Mouse (Mus musculus) adrenal gland (tissue): ENCODE data around the gene Tiprl.

Experiments
- intact Hi-C: fragments of 180-260 bp; cut with DNase I; formaldehyde crosslinking; loops from one replicate; pipeline ENCODE4 v1.15.1; 2025
- long read RNA-seq, 2 experiments: library from polyadenylated mRNA; unstranded; transcript quantifications; one replicate each; pipeline ENCODE4 v2.0.0; 2020; ENCODE audit warnings: borderline replicate concordance in 1 of 2; ENCODE audit not compliant: insufficient replicate concordance in 1 of 2

Gene Tiprl
- long read RNA-seq, experiment 1, full-length matches to known transcripts: 47 of 52 reads
- long read RNA-seq, experiment 1, partial matches to known transcripts: 0 of 52 reads
- long read RNA-seq, experiment 1, other reads (novel, unspliced or antisense): 5 of 52 reads
- long read RNA-seq, experiment 2, full-length matches to known transcripts: 55 of 61 reads
- long read RNA-seq, experiment 2, partial matches to known transcripts: 0 of 61 reads
- long read RNA-seq, experiment 2, other reads (novel, unspliced or antisense): 6 of 61 reads

DNA sequence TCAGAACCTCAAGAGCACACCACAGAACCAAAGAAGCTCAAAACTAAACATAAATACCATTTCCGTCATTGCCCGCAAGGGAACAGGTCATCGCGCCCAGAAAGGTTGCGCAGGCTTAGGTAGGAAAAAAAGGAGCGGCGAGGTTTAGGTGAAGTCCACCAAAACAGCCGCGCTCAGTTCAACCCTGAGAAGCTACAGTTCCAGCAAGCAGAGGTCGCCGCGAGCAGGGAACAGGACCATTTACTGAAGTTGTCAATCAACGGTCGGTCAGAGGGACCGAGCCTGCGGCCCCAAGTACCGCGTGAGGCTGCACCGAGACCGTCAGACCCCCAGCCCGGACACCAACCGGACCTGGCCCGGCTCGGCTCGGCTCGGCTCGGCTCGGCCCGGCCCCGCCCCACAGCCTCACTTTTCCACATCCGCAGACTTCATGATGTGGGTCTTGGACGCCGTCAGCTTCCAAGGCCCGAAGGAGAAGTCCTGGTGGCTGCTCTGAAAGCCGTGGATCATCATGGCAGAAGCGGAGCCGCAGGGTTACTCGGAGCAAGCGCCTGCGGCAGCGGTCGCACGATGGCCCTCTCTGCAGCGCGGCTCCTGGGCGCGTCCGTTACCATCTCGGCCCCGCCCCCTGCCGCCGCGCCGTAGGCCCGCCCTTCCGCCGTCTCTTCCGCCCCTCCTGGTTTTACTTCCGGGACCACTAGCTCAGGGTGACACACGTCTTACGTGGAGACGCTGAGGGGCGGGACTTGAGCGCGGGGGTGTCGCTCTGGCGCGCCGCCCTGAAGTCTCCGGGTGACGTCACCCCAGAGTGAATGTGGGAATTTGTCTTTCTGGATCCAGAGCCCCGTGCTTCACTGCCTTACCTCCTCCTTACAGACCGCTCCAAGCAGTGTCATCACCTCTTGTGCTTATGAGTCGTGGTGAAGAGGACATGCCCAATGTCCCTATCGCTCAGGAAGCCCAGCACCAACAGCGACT lies at the start of gene Tiprl:
Gene Tiprl, minus strand, starts transcription at position 676 of the 978 bp plus-strand sequence.
- intact Hi-C loops: loop anchor here (2.0 kb wide), 1 partner anchor 42 kb away; the partner anchor contains the start of gene Sft2d2

DNA sequence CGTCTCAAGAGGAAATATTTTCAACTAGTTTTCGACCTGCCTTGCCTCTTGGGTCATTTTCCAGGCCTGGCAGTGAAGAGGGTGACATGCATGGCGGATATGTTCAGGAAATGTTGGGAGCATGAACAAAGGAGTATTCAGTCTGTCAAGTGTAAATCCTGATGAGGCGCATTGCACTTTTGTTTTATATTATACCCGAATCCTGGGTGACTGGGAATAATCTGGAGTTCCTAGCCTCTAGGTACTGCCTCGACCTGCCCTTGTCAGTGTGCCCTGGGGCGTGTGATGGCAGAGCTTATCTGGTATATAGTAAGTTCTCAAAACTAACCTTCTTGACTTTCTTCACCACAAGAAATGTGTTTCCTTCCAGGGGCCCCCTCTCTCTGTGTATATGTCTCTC lies 47.3 kb upstream of the Tiprl start:
- intact Hi-C loops: no loop called here

DNA sequence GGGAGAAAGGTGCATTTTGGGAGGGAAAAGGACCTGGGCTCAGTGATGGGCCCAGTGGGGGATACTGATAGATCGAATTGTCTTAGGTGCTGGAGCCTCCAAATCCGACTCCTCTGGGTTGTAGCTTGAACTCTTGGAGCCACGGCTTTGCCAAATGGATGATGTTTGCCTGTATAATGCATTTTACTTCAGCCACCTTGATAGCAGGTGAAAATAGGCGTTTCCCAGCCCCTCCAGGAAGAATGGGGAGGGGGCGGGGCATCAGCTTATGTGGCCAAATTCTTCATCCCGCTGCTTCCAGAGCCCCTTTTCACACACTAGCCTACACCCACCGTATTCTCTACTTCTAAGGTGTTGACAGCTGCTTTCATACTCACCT lies 46.2 kb upstream of the Tiprl start:
- intact Hi-C loops: no loop called here

DNA sequence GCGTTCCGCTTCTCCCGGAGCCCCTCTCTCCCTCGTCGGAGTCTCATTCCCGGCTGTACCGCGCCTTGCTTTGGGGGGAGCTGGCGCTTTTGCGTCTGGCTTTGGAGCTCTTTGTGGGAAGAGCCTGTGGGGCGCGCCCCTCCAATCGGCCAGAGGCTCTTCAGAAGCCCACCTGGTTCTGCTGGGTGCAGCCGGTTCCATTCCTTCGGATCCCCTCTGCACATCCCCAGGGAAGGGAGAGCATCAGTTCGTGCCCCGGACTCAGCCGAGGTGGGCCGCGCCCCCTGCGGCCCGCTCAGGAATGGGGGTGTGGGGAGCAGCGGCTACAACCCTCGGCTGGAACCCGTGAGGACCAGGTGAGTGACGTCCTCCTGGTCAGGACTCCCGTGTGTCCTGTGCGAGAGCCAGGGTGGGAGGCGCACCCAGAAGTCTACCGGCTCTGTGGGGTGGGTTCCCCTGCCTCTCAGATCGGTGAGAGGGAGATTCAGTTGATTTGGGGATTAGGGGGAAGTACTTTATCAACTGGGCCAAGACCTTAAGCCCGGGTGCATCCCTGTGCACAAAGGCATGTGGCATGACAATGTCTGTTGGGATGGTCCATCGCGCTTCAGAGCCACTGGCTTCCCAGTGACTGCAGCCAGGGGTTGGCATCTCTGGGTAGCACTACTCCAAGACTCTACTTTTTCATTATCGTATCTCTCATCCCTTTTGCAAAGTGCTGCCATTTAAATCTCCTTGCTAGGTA lies 45.6 kb upstream of the Tiprl start:
- intact Hi-C loops: no loop called here

DNA sequence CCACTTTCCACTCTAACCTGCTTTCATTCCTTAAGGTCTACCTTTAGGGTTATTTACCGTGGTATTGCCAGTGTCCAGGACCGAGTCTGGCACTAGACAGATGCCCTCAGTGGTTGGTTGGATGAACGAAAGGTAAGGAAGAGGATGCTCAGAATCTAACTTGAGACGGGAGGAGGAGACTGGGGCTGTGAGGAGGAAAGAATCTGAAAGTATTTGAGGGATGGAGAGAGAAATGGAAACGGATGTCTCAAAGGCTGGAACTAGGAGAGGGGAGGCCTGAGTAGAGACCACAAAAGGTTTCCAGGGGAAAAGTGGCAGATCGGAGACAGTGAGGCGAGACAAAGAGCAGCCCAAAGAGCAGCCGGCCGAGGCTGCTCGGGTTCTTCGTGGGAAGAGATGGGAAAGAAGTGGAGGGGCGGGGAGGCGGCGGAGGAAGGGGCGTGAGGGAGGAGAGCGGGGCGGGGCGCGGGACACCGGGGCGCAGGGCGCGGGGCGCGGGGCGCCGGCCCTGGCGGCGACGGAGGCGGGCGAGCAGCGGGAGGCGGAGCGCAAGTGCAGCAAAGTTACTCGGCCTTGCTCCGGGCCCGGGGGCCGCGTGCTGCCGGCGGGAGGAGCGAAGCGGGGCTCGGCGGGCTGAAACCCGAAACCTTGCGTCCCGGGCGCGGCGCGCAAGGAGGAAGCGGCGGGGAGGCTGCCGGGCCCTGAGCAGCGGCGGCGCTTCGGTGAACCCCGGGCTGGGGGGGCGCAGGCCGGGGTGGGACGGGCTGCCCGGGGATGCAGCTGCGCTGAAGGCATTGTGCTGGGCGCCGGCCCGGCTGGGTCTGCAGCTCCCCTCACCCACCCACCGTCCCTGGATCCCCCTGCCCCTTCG lies 44.8 kb upstream of the Tiprl start:
- intact Hi-C loops: no loop called here

DNA sequence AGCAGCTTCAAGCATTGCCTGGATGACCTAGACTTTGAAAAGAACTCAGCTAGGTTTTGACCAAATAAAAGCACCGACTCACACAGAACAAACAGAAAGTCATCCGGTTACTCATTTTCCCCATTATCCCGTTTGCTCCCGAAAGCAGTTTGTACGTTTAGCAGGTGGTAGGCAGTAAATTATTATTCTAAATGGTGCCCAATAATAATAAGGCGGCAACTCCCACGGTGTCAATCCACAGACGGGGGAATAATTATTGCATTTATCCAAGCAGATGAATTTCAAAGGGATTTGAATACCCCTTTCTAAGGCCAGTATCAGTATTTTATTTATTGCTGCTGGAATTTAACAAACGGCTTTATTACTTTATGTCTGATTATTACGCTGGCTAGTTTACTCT lies 43.9 kb upstream of the Tiprl start:
- intact Hi-C loops: no loop called here

DNA sequence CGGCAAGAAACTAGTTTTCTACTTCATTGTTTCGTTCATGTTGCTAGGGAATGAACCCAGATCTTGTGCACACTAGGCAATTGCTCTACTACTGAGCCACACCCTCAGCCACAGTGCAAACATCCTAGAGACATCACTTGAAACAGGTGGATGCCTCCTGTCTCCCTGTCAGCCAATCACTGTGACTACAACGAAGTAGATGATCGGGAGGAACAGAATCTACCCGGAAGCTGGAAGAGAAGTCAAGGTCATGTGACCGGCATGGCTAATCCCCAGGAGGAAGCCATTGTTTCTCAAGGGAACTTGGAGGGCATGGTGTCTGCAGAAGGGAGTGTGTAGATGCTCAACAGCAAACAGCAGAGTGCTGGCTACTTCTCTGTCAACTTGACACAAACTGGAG lies 38.1 kb upstream of the Tiprl start:
- intact Hi-C loops: no loop called here

DNA sequence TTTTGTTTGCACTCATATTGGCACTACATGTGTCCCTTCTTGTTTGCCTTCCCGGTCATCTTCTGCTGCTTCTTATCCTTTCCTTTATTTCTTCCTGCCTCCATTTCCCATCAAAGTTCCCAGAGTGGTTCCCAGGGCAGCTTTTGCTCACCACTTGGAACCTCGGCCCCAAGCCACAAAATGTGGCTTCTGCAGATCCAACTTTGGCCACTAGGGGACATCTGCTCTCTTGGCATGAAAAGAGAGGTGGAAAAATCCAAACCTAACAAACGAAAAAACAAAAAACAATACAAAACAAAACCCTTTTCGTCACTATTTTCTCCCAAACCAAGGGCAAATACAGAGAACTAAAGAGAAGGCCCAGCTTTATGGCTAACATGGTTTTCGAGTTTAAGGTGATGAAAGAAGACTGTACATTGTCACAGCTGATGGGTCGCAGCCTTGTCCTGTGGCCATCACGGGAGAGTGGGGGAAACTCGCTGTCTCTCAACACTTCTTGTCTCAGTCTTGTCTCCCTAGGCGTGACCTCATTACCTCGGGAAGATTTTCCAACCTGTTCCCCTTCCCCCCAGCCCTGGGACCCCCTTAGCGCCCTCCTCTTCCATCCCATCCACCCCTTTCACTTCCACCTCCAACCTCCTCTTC lies 15.4 kb upstream of the Tiprl start:
- intact Hi-C loops: loop anchor here (2.0 kb wide), 1 partner anchor 69 kb away; no protein-coding TSS in a partner anchor

DNA sequence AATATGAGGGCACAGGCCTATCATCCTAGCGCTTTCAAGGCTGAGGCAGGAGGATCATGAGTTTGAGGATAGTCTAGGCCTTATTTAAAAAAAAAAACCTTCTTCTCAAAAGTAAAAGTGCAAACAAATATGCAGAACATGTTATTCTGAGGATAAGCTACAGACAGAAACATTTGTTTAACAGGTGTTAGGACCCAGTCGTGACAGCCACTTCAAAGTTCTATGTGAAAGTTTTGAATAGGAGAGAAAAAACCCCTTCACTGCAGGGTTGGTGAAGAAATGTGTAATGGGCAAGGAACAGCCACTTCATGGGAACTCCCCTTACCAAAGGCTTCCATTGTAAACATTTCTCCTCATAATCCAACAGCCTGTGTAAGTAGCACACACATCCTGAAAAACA lies 13.8 kb upstream of the Tiprl start:
- intact Hi-C loops: no loop called here

DNA sequence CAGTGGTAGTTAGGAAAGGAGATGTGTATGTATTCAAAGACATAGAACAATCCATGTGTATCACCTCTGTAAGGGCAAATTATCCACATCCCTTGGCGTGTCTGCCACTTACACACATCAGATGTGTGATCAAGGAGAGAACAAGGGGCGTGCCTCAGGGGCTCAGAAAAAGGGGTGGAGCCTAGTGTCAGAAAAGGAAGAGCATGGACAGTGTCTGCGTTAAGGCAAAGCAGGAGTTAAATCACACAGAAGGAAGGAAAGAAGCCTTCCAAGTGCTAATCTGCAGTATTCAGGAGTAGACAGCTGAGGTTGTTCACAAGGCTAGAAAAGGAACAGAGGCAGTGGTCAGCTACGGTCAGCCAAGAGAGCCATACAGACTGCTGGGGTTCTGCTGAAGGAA lies 12.0 kb upstream of the Tiprl start:
- intact Hi-C loops: no loop called here

DNA sequence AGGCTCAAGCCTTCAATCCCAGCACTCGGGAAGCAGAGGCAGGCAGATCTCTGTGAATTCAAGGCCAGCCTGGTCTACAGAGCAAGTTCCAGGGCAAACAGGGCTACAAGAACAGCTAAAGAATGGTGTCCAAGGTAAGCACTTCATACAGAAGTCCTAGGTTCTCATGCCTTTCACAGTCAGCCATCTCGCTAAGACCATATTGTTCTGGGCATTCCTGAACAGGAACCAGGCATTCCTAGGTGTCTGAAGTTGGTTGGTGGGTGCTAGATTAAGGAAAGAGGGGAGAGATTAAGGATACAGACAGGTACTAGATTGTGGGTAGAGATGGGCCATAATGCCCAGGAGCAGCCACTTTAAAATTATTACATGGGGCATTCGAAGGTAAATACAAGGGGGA lies 11.0 kb upstream of the Tiprl start:
- intact Hi-C loops: no loop called here

DNA sequence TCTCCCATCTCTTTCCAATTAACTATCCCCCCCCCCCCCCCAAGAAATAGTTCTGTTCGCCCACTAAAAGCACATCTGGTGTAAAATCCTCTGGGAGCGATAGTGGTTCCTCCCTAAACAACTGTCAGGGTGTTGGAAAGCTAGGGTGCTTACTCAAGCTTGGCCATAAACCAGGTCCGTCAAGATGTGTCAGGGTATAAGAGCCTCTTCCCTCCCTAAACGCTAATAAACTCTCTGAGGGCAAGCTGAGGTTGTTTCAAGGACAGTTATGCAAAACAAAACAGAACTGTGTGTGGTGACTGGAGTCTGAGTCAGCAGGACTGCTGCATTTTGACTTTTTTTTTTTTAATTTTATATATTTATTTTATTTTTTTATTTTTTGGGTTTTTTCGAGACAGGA lies 10.3 kb upstream of the Tiprl start:
- intact Hi-C loops: no loop called here

DNA sequence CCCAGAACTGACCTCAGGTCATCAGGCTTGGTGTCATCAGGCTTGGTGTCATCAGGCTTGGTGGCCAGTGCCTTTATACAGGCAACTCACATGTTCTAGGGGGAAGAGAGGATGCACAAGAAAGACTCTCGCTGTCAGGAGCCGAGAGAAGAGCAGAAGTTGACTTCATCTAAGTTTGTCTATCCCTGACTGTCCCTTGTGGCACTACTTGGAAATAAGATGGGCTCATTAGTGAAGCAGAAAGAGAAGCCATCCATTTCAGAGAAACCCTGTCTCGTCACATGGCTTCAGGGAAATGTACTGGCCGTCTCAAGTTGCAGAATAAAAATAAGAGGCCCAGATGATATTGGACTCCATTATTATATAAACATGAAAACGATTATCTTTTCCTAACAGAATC lies 9.8 kb upstream of the Tiprl start:
- intact Hi-C loops: no loop called here

DNA sequence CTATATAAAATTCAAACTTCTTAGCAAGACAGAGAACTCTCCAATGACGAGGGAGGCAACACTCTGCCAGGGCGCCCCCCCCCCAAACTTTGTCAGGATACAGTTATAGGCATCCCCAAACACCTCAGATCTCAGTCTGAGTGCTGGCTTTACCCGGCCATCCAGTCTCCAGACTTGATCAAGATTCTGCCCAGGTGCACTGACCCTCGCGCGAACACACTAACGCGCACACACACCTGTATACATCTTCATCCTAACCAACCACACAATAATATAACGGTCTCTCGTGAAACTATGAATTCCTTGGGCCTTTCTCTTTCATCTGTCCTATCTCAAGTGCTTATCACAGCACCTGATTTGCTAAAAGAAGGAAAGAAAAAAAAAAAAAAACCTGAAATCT lies 950 bp downstream of the Tiprl start:
- intact Hi-C loops: loop anchor here (2.0 kb wide), 1 partner anchor 41 kb away; the partner anchor contains the start of gene Sft2d2

DNA sequence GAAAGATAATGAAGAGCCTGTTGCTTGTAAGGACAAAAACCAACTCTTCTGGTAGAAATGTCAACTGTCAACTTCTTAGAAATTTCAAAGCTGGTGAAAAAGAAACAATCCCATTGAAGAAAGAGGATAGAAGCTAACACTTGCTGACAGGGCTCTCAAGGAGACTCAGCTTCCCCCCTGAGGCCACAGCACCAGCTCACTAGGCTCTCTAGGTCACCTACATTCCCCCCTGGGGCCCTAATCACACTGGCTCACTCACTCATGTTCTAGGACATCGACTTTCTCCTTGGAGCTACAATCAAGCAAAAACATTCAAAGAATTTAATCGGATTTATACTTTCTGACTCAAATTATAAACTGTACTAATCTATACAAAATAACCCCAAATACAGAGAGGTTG lies 3.0 kb downstream of the Tiprl start:
- intact Hi-C loops: no loop called here

DNA sequence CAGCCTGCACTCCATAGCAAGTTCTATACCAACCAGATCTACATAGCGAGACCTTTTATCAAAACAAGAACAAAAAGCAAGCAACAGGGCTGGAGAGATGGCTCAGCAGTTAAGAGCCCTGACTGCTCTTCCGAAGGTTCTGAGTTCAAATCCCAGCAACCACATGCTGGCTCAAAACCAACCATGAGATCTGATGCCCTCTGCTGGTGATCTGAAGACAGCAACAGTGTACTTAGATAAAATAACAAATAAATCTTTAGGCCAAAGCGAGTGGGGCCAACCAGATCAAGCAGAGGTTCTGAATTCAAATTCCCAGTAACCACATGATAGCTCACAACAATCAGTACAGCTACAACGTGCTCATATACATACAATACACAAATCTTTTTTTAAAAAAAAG lies 6.1 kb downstream of the Tiprl start:
- intact Hi-C loops: no loop called here

DNA sequence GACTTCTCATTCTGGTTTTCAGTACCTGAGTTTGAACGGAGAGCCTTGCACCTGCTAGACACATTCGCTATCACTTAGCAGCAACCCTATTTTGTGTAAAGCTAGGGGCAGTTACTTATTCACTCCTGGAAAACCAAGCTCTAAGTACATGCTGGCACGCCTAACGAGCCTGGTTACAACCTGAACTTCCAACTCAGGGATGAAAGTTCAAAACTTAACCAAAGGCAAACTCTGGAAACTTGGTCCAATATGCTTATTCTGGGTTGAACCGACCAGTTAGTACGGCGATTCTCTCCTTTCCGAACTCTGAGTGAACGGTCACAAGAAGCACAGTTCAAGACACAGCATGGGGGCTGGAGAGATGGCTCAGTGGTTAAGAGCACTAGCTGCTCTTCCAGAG lies 7.2 kb downstream of the Tiprl start:
- intact Hi-C loops: no loop called here

DNA sequence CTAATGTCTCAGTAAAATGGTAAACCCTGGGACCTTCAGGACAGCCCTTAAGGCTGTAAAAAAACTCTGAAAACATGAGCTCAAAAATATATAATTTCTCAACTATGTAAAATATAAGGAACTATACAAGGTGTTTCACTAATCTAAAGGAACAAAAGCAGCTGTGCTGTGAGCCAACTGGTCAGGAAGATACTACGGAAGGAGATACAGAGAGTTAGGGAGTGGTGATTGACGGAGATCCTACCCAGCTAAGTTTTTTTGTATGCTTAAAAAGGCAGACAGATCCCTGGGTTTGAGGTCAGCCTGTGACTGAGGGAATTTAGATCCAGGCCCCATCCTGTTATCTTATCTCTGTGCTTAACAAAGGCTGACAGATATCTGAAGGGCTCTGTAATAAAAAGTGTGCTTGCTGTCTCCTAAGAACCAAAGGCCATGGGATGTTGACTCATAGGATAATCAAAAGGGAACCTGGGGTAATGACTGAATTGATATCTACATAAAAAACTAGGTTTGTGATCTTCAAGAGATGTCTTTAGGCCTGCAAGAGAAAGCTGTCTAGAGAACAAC lies 19.7 kb downstream of the Tiprl start:
- intact Hi-C loops: no loop called here

DNA sequence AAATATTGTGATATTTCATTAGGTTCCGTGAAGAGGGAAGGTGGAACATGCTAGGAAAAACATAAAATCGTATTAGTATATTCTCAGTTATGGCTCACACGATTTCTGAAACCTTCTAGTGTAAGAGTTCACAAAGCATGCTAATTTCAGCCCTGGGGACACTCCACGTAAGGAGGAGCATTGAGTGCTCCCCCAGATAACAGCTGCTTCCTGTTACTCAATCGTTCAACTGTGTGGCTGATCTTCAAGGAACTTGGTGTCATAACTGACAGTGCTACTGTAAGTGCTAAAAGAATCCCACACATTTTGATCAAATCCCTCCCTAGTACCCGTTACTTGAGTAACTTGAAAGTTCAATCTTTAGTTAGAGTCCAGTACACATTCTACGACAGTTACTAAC lies 21.0 kb downstream of the Tiprl start:
- intact Hi-C loops: no loop called here

DNA sequence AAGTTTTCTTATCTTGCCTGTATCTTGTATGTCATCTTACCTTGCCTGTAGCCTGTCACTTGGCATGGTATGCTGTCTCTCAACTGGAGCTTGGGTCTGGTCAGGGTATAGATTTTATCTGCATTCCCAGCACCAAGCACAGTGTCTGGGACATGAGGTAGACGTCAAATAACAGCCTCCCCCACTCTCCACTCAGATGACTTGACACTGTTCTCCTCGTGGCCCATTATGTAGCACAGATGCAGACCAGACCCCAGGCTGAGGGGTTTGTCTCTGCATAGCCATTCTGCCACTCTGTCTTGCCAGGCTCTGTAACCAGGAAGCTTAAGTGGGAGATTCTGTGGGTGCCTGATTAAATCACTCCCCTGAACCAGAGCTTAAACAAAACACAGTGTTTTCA lies 31.2 kb downstream of the Tiprl start:
- intact Hi-C loops: no loop called here
